Mouse (Mus musculus): ENCODE results near the gene Afmid.
"Not testable (repeated sequence)": the region's sequence is repeated elsewhere in the genome, so short reads cannot be mapped to it uniquely, and the experiment has no call there.

- TF ChIP-seq POLR2A (IDR thresholded peaks at IDR 0.05; ENCODE audit: control insufficient read depth, extremely low read depth, insufficient read depth, low read length, poor library complexity); CTCF (IDR thresholded peaks at IDR 0.05; ENCODE audit: borderline replicate concordance, control insufficient read depth, extremely low read depth, insufficient read depth, low read length, poor library complexity): not testable (repeated sequence)
These were observed 37.2 kb upstream of the Afmid start for GRCm38 (mm10) chr11:117788481-117788880.
